Mouse (Mus musculus): ENCODE results near the gene Gnaq.
"Not testable (repeated sequence)": the region's sequence is repeated elsewhere in the genome, so short reads cannot be mapped to it uniquely, and the experiment has no call there.

The Gnaq gene

GRCm38 (mm10) chr19:16141857-16142256 lies 9.2 kb downstream of the Gnaq start:
- ATAC-seq (ENCODE audit: insufficient number of reproducible peaks, low FRiP score, low TSS enrichment), result no peak

- ATAC-seq (ENCODE audit: insufficient number of reproducible peaks, low FRiP score, low TSS enrichment), result no peak
Measured at GRCm38 (mm10) chr19:16142990-16143389, 10.4 kb downstream of the Gnaq start.

GRCm38 (mm10) chr19:16147446-16147845 lies 14.8 kb downstream of the Gnaq start:
- no peak for ATAC-seq (ENCODE audit: insufficient number of reproducible peaks, low FRiP score, low TSS enrichment)

GRCm38 (mm10) chr19:16149094-16149493 lies 16.5 kb downstream of the Gnaq start:
- ATAC-seq (ENCODE audit: insufficient number of reproducible peaks, low FRiP score, low TSS enrichment), result no peak

- ATAC-seq (ENCODE audit: insufficient number of reproducible peaks, low FRiP score, low TSS enrichment), result no peak
Measured at GRCm38 (mm10) chr19:16150328-16150727, 17.7 kb downstream of the Gnaq start.

GRCm38 (mm10) chr19:16153851-16154250 lies 21.2 kb downstream of the Gnaq start:
- ATAC-seq (ENCODE audit: insufficient number of reproducible peaks, low FRiP score, low TSS enrichment), result no peak

- ATAC-seq (ENCODE audit: insufficient number of reproducible peaks, low FRiP score, low TSS enrichment), result no peak
Measured at GRCm38 (mm10) chr19:16154480-16154879, 21.8 kb downstream of the Gnaq start.

GRCm38 (mm10) chr19:16157120-16157519 lies 24.5 kb downstream of the Gnaq start:
- ATAC-seq (ENCODE audit: insufficient number of reproducible peaks, low FRiP score, low TSS enrichment), result no peak

- ATAC-seq (ENCODE audit: insufficient number of reproducible peaks, low FRiP score, low TSS enrichment), result no peak
Measured at GRCm38 (mm10) chr19:16160759-16161158, 28.1 kb downstream of the Gnaq start.

GRCm38 (mm10) chr19:16161222-16161621 lies 28.6 kb downstream of the Gnaq start:
- no peak for ATAC-seq (ENCODE audit: insufficient number of reproducible peaks, low FRiP score, low TSS enrichment)

GRCm38 (mm10) chr19:16164396-16164795 lies 31.8 kb downstream of the Gnaq start:
- not testable (repeated sequence) for ATAC-seq (ENCODE audit: insufficient number of reproducible peaks, low FRiP score, low TSS enrichment)

- peak; percentile 86 for ATAC-seq (ENCODE audit: insufficient number of reproducible peaks, low FRiP score, low TSS enrichment)
Measured at GRCm38 (mm10) chr19:16167185-16167584, 34.6 kb downstream of the Gnaq start.

- ATAC-seq (ENCODE audit: insufficient number of reproducible peaks, low FRiP score, low TSS enrichment), result no peak
Measured at GRCm38 (mm10) chr19:16168192-16168591, 35.6 kb downstream of the Gnaq start.

GRCm38 (mm10) chr19:16168653-16169198 lies 36.1 kb downstream of the Gnaq start:
- ATAC-seq (ENCODE audit: insufficient number of reproducible peaks, low FRiP score, low TSS enrichment), result peak; percentile 56

- no peak for ATAC-seq (ENCODE audit: insufficient number of reproducible peaks, low FRiP score, low TSS enrichment)
Measured at GRCm38 (mm10) chr19:16170724-16171123, 38.1 kb downstream of the Gnaq start.

GRCm38 (mm10) chr19:16173721-16174120 lies 41.1 kb downstream of the Gnaq start:
- no peak for ATAC-seq (ENCODE audit: insufficient number of reproducible peaks, low FRiP score, low TSS enrichment)

GRCm38 (mm10) chr19:16176426-16176825 lies 43.8 kb downstream of the Gnaq start:
- ATAC-seq (ENCODE audit: insufficient number of reproducible peaks, low FRiP score, low TSS enrichment), result no peak

- no peak for ATAC-seq (ENCODE audit: insufficient number of reproducible peaks, low FRiP score, low TSS enrichment)
Measured at GRCm38 (mm10) chr19:16177139-16177727, 44.6 kb downstream of the Gnaq start.

- ATAC-seq (ENCODE audit: insufficient number of reproducible peaks, low FRiP score, low TSS enrichment), result no peak
Measured at GRCm38 (mm10) chr19:16181258-16181657, 48.6 kb downstream of the Gnaq start.

GRCm38 (mm10) chr19:16181852-16182475 lies 49.3 kb downstream of the Gnaq start:
- no peak for ATAC-seq (ENCODE audit: insufficient number of reproducible peaks, low FRiP score, low TSS enrichment)

GRCm38 (mm10) chr19:16183592-16184365 lies 51.1 kb downstream of the Gnaq start:
- ATAC-seq (ENCODE audit: insufficient number of reproducible peaks, low FRiP score, low TSS enrichment), result no peak
